Mouse (Mus musculus) testis, adult 2 months (tissue): ENCODE measurements around the gene Prdm1. TPM values are rescaled to one million over a fixed set of nuclear protein-coding genes. Genes with fewer than 3 reads are reported as not detected.

Experiments used
- H3K27ac ChIP-seq: fragments of 200-500 bp; 2 replicates; pipeline ENCODE4 v1.5.1; 2012; ENCODE audit warnings: low read depth, low read length; ENCODE audit not compliant: control insufficient read depth, insufficient read depth
- H3K27me3 ChIP-seq: fragments of 200-500 bp; 2 replicates; pipeline ENCODE4 v1.6.1; 2012; ENCODE audit warnings: mild to moderate bottlenecking, low read length, moderate library complexity; ENCODE audit not compliant: control insufficient read depth, insufficient read depth
- H3K36me3 ChIP-seq: fragments of 200-500 bp; 2 replicates; pipeline ENCODE4 v1.6.1; 2012; ENCODE audit warnings: mild to moderate bottlenecking, low read length; ENCODE audit not compliant: control insufficient read depth, insufficient read depth
- H3K4me1 ChIP-seq: fragments of 200-500 bp; 2 replicates; pipeline ENCODE4 v1.6.1; 2012; ENCODE audit warnings: low read length; ENCODE audit not compliant: control insufficient read depth, insufficient read depth
- H3K4me3 ChIP-seq: fragments of 200-500 bp; 2 replicates; pipeline ENCODE4 v1.5.1; 2012; ENCODE audit warnings: low read depth, mild to moderate bottlenecking, low read length, moderate library complexity, mixed read lengths; ENCODE audit not compliant: control insufficient read depth
- CTCF ChIP-seq: fragments of 200-500 bp; IDR thresholded peaks from 2 replicates; pipeline ENCODE4 v1.5.1; 2012; ENCODE audit warnings: low read depth, mild to moderate bottlenecking, inconsistent platforms, low read length, moderate library complexity; ENCODE audit not compliant: control insufficient read depth, insufficient read depth, insufficient replicate concordance
- POLR2A ChIP-seq: fragments of 200-500 bp; IDR thresholded peaks from 2 replicates; pipeline ENCODE4 v1.6.1; 2012; ENCODE audit warnings: low read depth, mild to moderate bottlenecking, inconsistent platforms, low read length, moderate library complexity; ENCODE audit not compliant: control insufficient read depth
- polyA plus RNA-seq: library from polyadenylated mRNA; depleted of rRNA; stranded (reverse); fragments of >200 nt; gene quantifications from 2 replicates; pipeline ENCODE4 v1.2.3, GENCODE M21; 2012

Prdm1 gene
- polyA plus RNA-seq, 1 experiment = 0.04 TPM

DNA sequence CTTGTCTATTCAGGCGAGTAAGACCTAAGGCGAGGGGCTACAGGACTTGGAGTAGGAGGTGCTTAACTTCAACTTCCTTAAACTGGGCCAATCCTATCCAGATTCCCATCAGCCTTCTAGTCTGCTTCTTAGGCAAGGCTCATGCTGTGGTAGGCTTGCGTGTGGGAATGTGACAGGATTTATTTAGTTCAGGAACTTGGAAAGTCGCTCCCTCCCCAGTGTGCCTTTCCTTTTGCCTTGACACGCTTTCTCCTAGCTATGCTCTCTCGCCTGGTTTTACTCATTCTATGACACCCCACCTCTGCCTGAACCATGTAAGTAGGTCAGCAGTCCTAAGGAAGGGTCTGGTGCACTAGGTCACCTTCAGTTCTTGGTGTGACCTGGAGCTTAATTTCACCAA is 9.8 kb upstream of the Prdm1 start:
- no peak for TF ChIP-seq POLR2A
- TF ChIP-seq CTCF = no peak
- Histone ChIP-seq H3K36me3 (no peaks in the 10 kb centered on the region), H3K27ac (no peak overlapping the region), H3K4me3 (no peak overlapping the region), H3K27me3 (no peaks in the 10 kb centered on the region), H3K4me1 (peaks cover 3% of the 10 kb centered on the region)

DNA sequence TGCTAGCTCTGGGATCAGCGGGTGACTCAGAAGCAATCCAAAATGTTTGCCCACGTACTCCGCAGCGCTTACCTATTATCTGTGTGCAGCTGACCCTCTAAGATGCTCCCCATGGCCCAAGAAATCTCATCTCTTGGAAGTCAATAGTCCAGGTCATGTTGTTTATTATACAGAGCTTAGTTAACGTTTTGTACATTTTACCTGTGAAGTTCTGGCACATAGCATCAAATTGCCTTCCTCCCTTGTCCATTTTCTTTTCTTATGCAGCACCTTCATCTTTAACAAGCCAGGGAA is 1.7 kb upstream of the Prdm1 start:
- Histone ChIP-seq H3K4me3 (no peak overlapping the region), H3K27ac (no peak overlapping the region), H3K36me3 (no peaks in the 10 kb centered on the region), H3K27me3 (peaks cover 7% of the 10 kb centered on the region), H3K4me1 (peaks cover 18% of the 10 kb centered on the region)
- TF ChIP-seq CTCF (no peak), POLR2A (no peak)

DNA sequence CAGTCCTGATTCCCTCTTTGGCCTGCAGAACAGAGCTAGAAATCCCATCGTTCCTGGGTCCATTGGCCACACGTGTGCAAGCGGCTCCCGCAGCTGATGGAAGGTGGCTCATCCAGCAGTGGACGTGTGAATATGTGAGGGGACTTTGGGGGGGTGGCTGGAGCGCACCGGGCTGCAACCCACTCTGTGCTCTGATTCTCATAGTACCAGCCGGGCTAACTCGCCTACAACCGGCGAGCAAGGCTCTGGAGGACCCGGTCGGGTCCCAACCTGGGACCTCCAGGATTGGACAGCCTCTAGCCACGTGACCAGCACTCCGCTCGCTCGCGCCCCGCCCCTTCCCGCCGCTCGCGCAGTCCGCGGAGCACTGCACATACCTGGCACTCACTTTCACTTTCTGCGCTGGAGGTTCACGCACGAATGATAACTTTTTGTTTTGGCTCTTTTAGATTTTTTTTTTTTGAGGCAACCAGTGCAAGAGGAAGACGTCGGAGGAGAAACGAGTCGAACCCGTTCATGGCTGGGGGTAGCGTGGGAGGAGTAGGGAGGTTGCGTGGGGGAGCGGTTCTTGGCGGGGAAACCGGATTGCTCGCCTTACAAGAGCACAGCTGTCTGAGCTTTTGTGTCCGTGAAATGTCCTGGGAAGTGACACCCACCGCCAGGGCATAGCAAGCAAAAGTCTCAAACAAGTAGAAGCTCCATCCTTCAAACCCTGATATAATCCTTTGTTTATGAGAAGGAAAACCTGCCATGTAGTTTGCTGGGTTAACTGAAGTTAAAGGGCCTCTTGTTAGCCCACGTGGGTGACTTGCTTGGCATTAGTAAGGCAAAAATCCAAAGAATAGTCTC is 1.1 kb upstream of the Prdm1 start:
- TF ChIP-seq POLR2A = no peak
- no peak for TF ChIP-seq CTCF
- Histone ChIP-seq H3K36me3 (no peaks in the 10 kb centered on the region), H3K4me3 (peak overlapping the region; percentile 83), H3K4me1 (peaks cover 18% of the 10 kb centered on the region), H3K27ac (no peak overlapping the region), H3K27me3 (peaks cover 7% of the 10 kb centered on the region)

DNA sequence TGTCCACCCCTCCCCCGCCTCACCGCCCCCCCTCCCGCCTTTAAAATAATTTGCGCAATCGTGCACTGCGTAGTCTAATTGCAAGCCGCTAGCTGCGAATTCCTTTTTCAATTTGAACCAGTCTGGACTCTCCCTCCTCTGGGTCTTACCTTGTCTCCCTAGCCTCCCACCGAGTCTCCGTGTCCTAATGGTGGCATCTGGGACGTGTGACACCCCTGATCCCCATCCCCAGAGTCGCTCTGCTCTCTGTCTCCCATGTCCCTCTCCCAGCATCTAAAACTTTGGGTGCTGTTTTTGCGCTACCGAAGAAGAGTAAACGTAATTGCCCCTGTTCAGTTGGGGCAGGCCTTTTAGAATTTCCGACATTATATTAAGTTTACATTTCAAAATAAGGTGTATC is 650 bp downstream of the Prdm1 start:
- H3K27me3 ChIP-seq = peaks cover 7% of the 10 kb centered on the region
- TF ChIP-seq CTCF (no peak), POLR2A (no peak)

DNA sequence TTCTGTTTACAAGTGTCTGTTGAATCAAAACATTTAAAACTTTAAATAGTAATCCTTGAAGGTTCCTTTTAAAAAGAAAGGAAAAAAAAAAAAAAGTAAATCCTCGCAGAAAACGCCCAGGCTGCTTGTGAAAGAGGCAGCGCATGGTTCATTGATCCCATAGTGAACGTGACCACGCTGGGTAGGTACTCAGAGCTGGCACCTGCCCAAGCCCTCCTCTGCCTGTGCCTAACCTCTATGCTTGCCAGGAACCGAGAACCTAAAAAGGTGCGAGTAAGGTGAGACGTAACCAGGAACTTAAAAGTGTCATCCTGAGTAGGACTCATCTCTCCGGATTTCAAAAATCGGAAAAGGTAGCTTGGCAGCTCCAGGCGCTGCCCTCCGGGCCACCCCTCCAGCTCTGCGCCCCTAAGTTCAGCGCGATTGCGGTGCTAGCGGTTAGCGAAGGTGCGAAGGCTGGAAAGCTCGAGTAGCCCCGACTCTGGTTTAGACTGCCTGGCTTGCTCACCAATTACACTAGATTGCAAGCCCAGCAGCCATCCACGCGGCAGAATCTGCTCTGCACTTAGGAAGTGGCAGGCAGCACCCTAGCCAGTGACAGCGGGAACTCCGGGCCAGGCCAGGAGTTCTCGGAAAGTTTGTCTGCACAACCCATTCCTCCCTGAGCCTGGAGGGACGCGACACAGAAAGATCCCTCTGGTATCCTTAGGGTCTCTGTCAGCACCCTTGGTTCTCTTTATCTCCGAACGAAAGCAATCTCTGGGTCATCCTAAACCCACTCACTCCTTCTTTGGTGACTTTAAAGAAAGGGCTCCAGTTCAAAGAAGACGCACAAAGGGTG is 1.3 kb downstream of the Prdm1 start:
- Histone ChIP-seq H3K27ac (no peak overlapping the region), H3K4me3 (peak overlapping the region; percentile 40), H3K27me3 (peaks cover 7% of the 10 kb centered on the region), H3K4me1 (peaks cover 18% of the 10 kb centered on the region), H3K36me3 (no peaks in the 10 kb centered on the region)
- no peak for TF ChIP-seq CTCF
- TF ChIP-seq POLR2A = no peak

More for the DNA sequence above, 650 bp downstream of the Prdm1 start:
- H3K4me1 ChIP-seq = peaks cover 18% of the 10 kb centered on the region
- H3K27ac ChIP-seq = no peak overlapping the region
- no peaks in the 10 kb centered on the region for H3K36me3 ChIP-seq
- no peak overlapping the region for H3K4me3 ChIP-seq

DNA sequence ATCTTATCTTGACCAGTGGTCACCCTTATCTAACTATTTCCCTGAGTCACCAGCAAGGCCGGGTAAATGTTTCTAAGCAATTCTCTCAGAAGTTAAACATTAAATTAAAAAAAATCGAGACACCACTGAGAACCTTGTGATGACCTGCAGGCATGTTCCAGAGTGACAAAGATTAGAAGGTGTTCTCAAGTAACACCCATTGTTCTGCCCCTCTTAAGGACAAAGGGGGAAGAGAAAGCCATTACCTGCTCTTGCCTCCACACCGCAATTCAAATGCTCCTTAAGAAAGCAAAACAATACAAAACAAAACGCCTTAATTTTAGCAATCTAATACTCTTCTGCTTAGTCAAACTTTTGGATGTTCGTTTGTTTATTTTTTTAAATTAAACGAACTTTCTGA is 8.1 kb downstream of the Prdm1 start:
- Histone ChIP-seq H3K27me3 (no peaks in the 10 kb centered on the region), H3K27ac (no peak overlapping the region), H3K4me3 (no peak overlapping the region), H3K36me3 (no peaks in the 10 kb centered on the region), H3K4me1 (no peaks in the 10 kb centered on the region)
- TF ChIP-seq CTCF (no peak), POLR2A (no peak)

DNA sequence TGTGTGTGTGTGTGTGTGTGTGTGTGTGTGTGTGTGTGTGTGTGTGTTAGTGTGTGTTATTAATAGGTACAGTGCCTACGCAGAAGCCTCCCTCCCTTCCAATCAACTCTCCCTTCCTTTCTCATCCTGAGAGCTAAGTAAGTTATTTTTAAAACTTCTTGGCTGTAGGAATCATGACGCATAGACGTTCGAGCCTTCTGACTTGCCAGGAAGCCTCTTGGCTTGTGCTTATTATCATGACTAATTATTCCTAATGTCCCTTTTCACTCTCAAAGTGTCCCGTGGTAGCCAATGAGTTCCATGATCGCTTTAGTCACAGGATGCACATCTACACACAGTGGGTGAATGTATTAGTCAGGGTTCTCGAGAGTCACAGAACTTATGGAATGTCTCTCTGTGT is 9.7 kb downstream of the Prdm1 start:
- no peak overlapping the region for H3K27ac ChIP-seq
- TF ChIP-seq CTCF = no peak
- no peak for TF ChIP-seq POLR2A
- no peak overlapping the region for H3K4me3 ChIP-seq

DNA sequence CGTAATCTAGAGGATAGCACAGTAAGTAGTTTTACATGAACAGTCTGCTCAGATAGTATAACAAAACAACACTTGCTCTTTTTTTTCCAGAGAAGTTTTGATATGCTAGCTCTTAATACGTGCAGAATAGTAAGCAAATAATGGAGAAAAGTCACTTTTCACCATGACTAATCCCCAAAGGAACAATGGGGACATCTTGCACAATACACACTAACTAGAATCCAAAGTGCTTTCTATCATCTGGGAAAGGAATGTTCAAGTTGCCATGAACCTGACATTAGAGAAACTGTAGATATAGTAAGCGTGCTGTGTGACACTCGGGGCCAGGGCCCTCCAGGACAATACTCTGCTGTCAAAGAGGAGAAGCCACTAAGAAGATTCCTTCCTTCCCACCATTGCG is 15.2 kb downstream of the Prdm1 start:
- H3K27me3 ChIP-seq = no peaks in the 10 kb centered on the region
- TF ChIP-seq POLR2A (no peak), CTCF (no peak)
- no peak overlapping the region for H3K27ac ChIP-seq

More for the DNA sequence above, 9.7 kb downstream of the Prdm1 start:
- Histone ChIP-seq H3K36me3 (no peaks in the 10 kb centered on the region), H3K27me3 (no peaks in the 10 kb centered on the region), H3K4me1 (no peaks in the 10 kb centered on the region)

More for the DNA sequence above, 15.2 kb downstream of the Prdm1 start:
- Histone ChIP-seq H3K4me3 (no peak overlapping the region), H3K4me1 (no peaks in the 10 kb centered on the region), H3K36me3 (no peaks in the 10 kb centered on the region)
